Comparison of ENCODE assay signal across 15 mouse cellular contexts in genomic region chr4:114361336-114361735, GRCm38 (mm10).
"Had no signal": no experiment of that assay in that cellular context is flagged by ENCODE, and none has a peak within 500 bp of the region (broad histone marks: within the 10 kb centered on the region; RNA-seq: fewer than 3 reads in every experiment).

No protein-coding gene starts in this region.

- H3K36me3 ChIP-seq: limb, embryonic 15.5 days; liver, embryonic 12.5 days; midbrain, embryonic 10.5 days; neural tube, embryonic 15.5 days had no signal

- H3K27ac ChIP-seq: limb, embryonic 15.5 days; liver, embryonic 12.5 days; midbrain, embryonic 10.5 days; neural tube, embryonic 15.5 days had no signal

- H3K9me3 ChIP-seq: limb, embryonic 15.5 days; liver, embryonic 12.5 days; midbrain, embryonic 10.5 days; neural tube, embryonic 15.5 days had no signal

- H3K4me1 ChIP-seq: limb, embryonic 15.5 days; midbrain, embryonic 10.5 days; neural tube, embryonic 15.5 days had no signal

- H3K27me3 ChIP-seq: liver, embryonic 12.5 days; neural tube, embryonic 15.5 days had no signal

- DNase-seq: kidney, postnatal 25 days; layer of hippocampus, adult 9-11 months; layer of hippocampus, postnatal 36 days; lung, embryonic 14.5 days; lung, postnatal 10 days; lung, postnatal 4 days; midbrain, embryonic 14.5 days; right cerebral cortex, adult 18-20 months; right cerebral cortex, postnatal 25 days; thymus, postnatal 4 days had no signal

- H3K4me3 ChIP-seq: limb, embryonic 15.5 days; liver, embryonic 12.5 days; midbrain, embryonic 10.5 days; myocyte; neural tube, embryonic 15.5 days had no signal
